ENCODE assay signal across 15 mouse cellular contexts in the genomic region with DNA sequence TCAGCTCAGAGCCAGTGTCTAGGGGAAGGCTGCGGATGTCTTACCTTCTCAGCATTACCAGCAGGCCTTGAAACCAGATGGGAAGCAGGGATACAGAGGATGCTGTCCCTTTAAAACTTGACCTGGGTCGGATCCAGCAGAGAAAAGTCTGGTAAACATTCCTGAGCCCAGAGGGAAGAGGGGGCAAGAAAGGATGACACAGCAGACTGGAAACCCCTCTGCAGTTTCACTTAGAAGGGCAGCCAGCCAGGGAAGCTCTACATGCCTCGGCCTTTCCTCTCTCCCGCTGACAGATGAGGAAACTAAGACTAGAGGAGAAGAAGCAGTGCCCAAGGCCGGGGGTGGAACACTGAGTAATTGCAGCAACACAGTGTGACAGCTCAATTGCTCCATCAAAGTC. TPM values are rescaled to one million over a fixed set of nuclear protein-coding genes. Genes with fewer than 3 reads are reported as not detected.
A peak's percentile ranks its signal among the peaks of the same experiment; 100 is the strongest.
DNase-seq lines count a peak whose midpoint lies in the region; ATAC-seq and TF ChIP-seq lines count a peak whose summit lies in the region.
"Had no signal": no experiment of that assay in that cellular context is flagged by ENCODE, and none has a peak within 500 bp of the region (broad histone marks: within the 10 kb centered on the region; RNA-seq: fewer than 3 reads in every experiment).

No protein-coding gene starts in this region.

- no peak for TF ChIP-seq CTCF in lung, postnatal 0 days (IDR thresholded peaks at IDR 0.05)

- H3K9me3 ChIP-seq in heart, embryonic 11.5 days (replicated peaks; ENCODE audit: control insufficient read depth, low read length), result no peaks in the 10 kb centered on the region
- no peaks in the 10 kb centered on the region for H3K9me3 ChIP-seq in lung, postnatal 0 days (ENCODE audit: low read length)
- H3K9me3 ChIP-seq: G1E had no signal

- H3K4me3 ChIP-seq in heart, embryonic 11.5 days (ENCODE audit: low read depth, low read length), result no peak overlapping the region
- no peak overlapping the region for H3K4me3 ChIP-seq in lung, postnatal 0 days (ENCODE audit: low read depth, low read length)

- no peaks in the 10 kb centered on the region for H3K36me3 ChIP-seq in heart, embryonic 11.5 days (ENCODE audit: control insufficient read depth, insufficient read depth, low read length)
- no peaks in the 10 kb centered on the region for H3K36me3 ChIP-seq in lung, postnatal 0 days (ENCODE audit: insufficient read depth, low read length)
- H3K36me3 ChIP-seq: G1E had no signal

- 46% methylated on average over 5 of the region's 5 CpGs for WGBS in heart, embryonic 11.5 days (ENCODE audit: insufficient replicate concordance)
- WGBS in lung, postnatal 0 days, result 34% methylated on average over 5 of the region's 5 CpGs

- no peak overlapping the region for H3K4me2 ChIP-seq in heart, embryonic 11.5 days
- no peak overlapping the region for H3K4me2 ChIP-seq in lung, postnatal 0 days (replicated peaks; ENCODE audit: low read depth, low read length)

- no peak for TF ChIP-seq EP300 in lung, postnatal 0 days (IDR thresholded peaks at IDR 0.05)

- no peak overlapping the region for H3K27ac ChIP-seq in heart, embryonic 11.5 days (ENCODE audit: low read depth, low read length)
- H3K27ac ChIP-seq in lung, postnatal 0 days (ENCODE audit: low read length), result no peak overlapping the region
- H3K27ac ChIP-seq: kidney, postnatal 0 days; liver, embryonic 14.5 days had no signal

- ATAC-seq in heart, embryonic 11.5 days (replicated peaks; ENCODE audit: insufficient number of reproducible peaks, low FRiP score, low TSS enrichment), result no peak
- no peak for ATAC-seq in lung, postnatal 0 days
- ATAC-seq: forebrain, embryonic 14.5 days had no signal

- peaks cover 36% of the 10 kb centered on the region for H3K4me1 ChIP-seq in heart, embryonic 11.5 days (ENCODE audit: control insufficient read depth, insufficient read depth, low read length)
- peaks cover 13% of the 10 kb centered on the region for H3K4me1 ChIP-seq in lung, postnatal 0 days (ENCODE audit: insufficient read depth, low read depth, low read length)

- intact Hi-C loops in heart, postnatal 36 days (cut with DNase I), result no loop called here

- peak overlapping the region; percentile 22; the same call in 1 of the 2 replicates for H3K9ac ChIP-seq in heart, embryonic 11.5 days (ENCODE audit: low read depth, low read length)
- H3K9ac ChIP-seq in lung, postnatal 0 days (replicated peaks; ENCODE audit: low read depth), result no peak overlapping the region
- H3K9ac ChIP-seq: liver, embryonic 14.5 days had no signal

- H3K27me3 ChIP-seq in heart, embryonic 11.5 days (ENCODE audit: control insufficient read depth, insufficient read depth, low read length), result no peaks in the 10 kb centered on the region
- H3K27me3 ChIP-seq in lung, postnatal 0 days (replicated peaks; ENCODE audit: insufficient read depth, low read length), result no peaks in the 10 kb centered on the region

- peak; percentile 55 to 75 for DNase-seq in adrenal gland, adult (ENCODE audit: inconsistent age in 2 of 2, low spot score in 1 of 2)
- no peak for DNase-seq in adrenal gland, postnatal 14 days
- no peak for DNase-seq in heart, postnatal 36 days
- DNase-seq in lung, postnatal 0 days (ENCODE audit: low spot score), result peak; percentile 34
- no peak for DNase-seq in lung, postnatal 25 days (ENCODE audit: low spot score)
- peak; percentile 29 for DNase-seq in lung, postnatal 14 days
- no peak for DNase-seq in MN1 (ENCODE audit: low spot score)
- DNase-seq: cerebellum, adult 18-20 months; midbrain, embryonic 14.5 days; right cerebral cortex, postnatal 25 days had no signal

RNA-seq across cellular contexts. Expression of a gene that starts 3.6 kb away (rescaled TPM):
- 69.8 and 83.7 TPM in 2 replicates for total RNA-seq in adrenal gland, postnatal 14 days (2021)
- polyA plus RNA-seq in heart, embryonic 11.5 days (2014; fragmentation: Nextera tagmentation; extraction: Ambion mirVana), result 59.1 and 60.6 TPM in 2 replicates
- 100 to 1,000 TPM; 110 to 136 TPM for total RNA-seq in heart, postnatal 36 days (2021)
- polyA plus RNA-seq in lung, postnatal 0 days (2015; fragmentation: Nextera tagmentation; extraction: Ambion mirVana), result 66.3 and 72.0 TPM in 2 replicates

RNA-seq across cellular contexts. Expression of a gene that starts 32.2 kb away (rescaled TPM):
- total RNA-seq in adrenal gland, postnatal 14 days (2021), result 60.3 and 60.6 TPM in 2 replicates
- polyA plus RNA-seq in heart, embryonic 11.5 days (2014; fragmentation: Nextera tagmentation; extraction: Ambion mirVana), result 71.9 and 73.7 TPM in 2 replicates
- total RNA-seq in heart, postnatal 36 days (2021), result 100 to 1,000 TPM; 152 to 164 TPM
- polyA plus RNA-seq in lung, postnatal 0 days (2015; fragmentation: Nextera tagmentation; extraction: Ambion mirVana), result 90.4 and 112 TPM in 2 replicates

RNA-seq across cellular contexts. Expression of a gene that starts 35.8 kb away (rescaled TPM):
- 2.6 and 3.3 TPM in 2 replicates for total RNA-seq in adrenal gland, postnatal 14 days (2021)
- 0.99 and 1.6 TPM in 2 replicates for polyA plus RNA-seq in heart, embryonic 11.5 days (2014; fragmentation: Nextera tagmentation; extraction: Ambion mirVana)
- 10 to 100 TPM; 75.0 to 77.2 TPM for total RNA-seq in heart, postnatal 36 days (2021)
- polyA plus RNA-seq in lung, postnatal 0 days (2015; fragmentation: Nextera tagmentation; extraction: Ambion mirVana), result 0.36 and 0.39 TPM in 2 replicates
- polyA plus RNA-seq: G1E had no signal

Comparison
In these comparisons a context has a peak if more than half of its experiments do, and no peak if none do; other contexts are left out.
1. DNase-seq: peak in adrenal gland, adult (2 of 2), lung, postnatal 0 days (single experiment) and lung, postnatal 14 days (single experiment); none in adrenal gland, postnatal 14 days (single experiment), heart, postnatal 36 days (0 of 2), lung, postnatal 25 days (single experiment) and MN1 (single experiment).
2. RNA of a gene that starts 35.8 kb away (total RNA-seq): 75.0 to 77.2 TPM in heart, postnatal 36 days; 2.6 to 3.3 TPM in adrenal gland, postnatal 14 days; every median in the first group is over 10 times any median in the second.